Comparison of ENCODE assay signal across 28 mouse cellular contexts in the genomic region with DNA sequence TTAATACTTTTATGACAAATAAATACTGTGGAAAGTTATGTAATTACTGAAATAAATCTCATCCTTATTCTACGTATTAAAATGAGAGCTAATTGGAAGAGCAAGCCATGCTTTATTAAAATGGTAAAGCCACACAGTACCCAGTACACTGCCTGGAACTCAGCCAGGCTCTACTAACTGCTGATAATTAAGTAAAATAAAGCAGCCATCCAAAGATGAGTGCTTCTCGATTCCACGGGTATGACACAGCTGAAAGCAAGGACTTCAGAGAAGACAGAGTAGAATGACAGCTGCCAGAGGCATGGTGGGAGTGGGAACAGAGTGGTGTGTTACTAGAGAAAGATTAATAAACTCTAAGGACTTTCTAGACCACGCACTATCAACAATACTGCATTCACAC.
DNase-seq lines count a peak whose midpoint lies in the region; ATAC-seq and TF ChIP-seq lines count a peak whose summit lies in the region.
"Had no signal": no experiment of that assay in that cellular context is flagged by ENCODE, and none has a peak within 500 bp of the region (broad histone marks: within the 10 kb centered on the region; RNA-seq: fewer than 3 reads in every experiment).

No protein-coding gene starts in this region.

- no peak overlapping the region for H3K4me3 ChIP-seq in heart, embryonic 11.5 days (ENCODE audit: low read depth, low read length)
- no peak overlapping the region for H3K4me3 ChIP-seq in midbrain, postnatal 0 days (ENCODE audit: low read depth, low read length)
- H3K4me3 ChIP-seq in midbrain, embryonic 16.5 days (ENCODE audit: low read depth, low read length), result no peak overlapping the region
- H3K4me3 ChIP-seq: embryonic facial prominence, embryonic 10.5 days; embryonic facial prominence, embryonic 13.5 days; erythroblast, embryonic 14.5 days; forebrain, embryonic 15.5 days; gastrocnemius, adult 2 months; heart, embryonic 13.5 days had no signal

- H3K4me2 ChIP-seq in heart, embryonic 11.5 days, result no peak overlapping the region
- no peak overlapping the region for H3K4me2 ChIP-seq in midbrain, postnatal 0 days (ENCODE audit: low read depth, low read length, poor library complexity, severe bottlenecking)
- no peak overlapping the region for H3K4me2 ChIP-seq in midbrain, embryonic 16.5 days (ENCODE audit: low read length)
- H3K4me2 ChIP-seq: embryonic facial prominence, embryonic 13.5 days; forebrain, embryonic 15.5 days; heart, embryonic 13.5 days; hindbrain, embryonic 14.5 days had no signal

- TF ChIP-seq CTCF in midbrain, postnatal 0 days (IDR thresholded peaks at IDR 0.05), result no peak
- TF ChIP-seq CTCF in brain, embryonic 14.5 days (IDR thresholded peaks at IDR 0.05; ENCODE audit: borderline replicate concordance, extremely low read depth, insufficient read depth, insufficient read length), result no peak

- H3K9ac ChIP-seq in heart, embryonic 11.5 days (ENCODE audit: low read depth, low read length), result no peak overlapping the region
- no peak overlapping the region for H3K9ac ChIP-seq in midbrain, postnatal 0 days (replicated peaks; ENCODE audit: low read length, poor library complexity, severe bottlenecking)
- H3K9ac ChIP-seq in midbrain, embryonic 16.5 days (ENCODE audit: low read depth, low read length), result no peak overlapping the region
- H3K9ac ChIP-seq: embryonic facial prominence, embryonic 13.5 days; forebrain, embryonic 15.5 days; heart, embryonic 13.5 days; hindbrain, embryonic 14.5 days had no signal

- peak; percentile 57 for DNase-seq in heart, adult 11 months
- DNase-seq in midbrain, postnatal 0 days (ENCODE audit: low spot score), result peak; percentile 34
- peak; percentile 13 for DNase-seq in Muller cell, postnatal 12 days (ENCODE audit: inconsistent ontology term)
- DNase-seq in brain, embryonic 14.5 days (ENCODE audit: low read depth), result peak; percentile 67
- DNase-seq: adrenal gland, postnatal 10 days; adrenal gland, postnatal 36 days; cerebellum, adult 11-12 months; cerebellum, adult 8-10 months; cerebellum, postnatal 36 days; embryo, embryonic 11 days; gastrocnemius, adult 2 months; gastrocnemius, postnatal 14 days; heart, adult 18-20 months; heart, postnatal 14 days; heart, postnatal 4 days had no signal

- H3K4me1 ChIP-seq in heart, embryonic 11.5 days (ENCODE audit: control insufficient read depth, insufficient read depth, low read length), result no peaks in the 10 kb centered on the region
- H3K4me1 ChIP-seq in midbrain, postnatal 0 days (ENCODE audit: insufficient read depth, low read length), result no peaks in the 10 kb centered on the region
- no peaks in the 10 kb centered on the region for H3K4me1 ChIP-seq in midbrain, embryonic 16.5 days (ENCODE audit: control insufficient read depth, insufficient read depth, low read length)
- H3K4me1 ChIP-seq: embryonic facial prominence, embryonic 10.5 days; embryonic facial prominence, embryonic 13.5 days; forebrain, embryonic 15.5 days; heart, embryonic 13.5 days had no signal

- no peaks in the 10 kb centered on the region for H3K27me3 ChIP-seq in heart, embryonic 11.5 days (ENCODE audit: control insufficient read depth, insufficient read depth, low read length)
- H3K27me3 ChIP-seq in midbrain, postnatal 0 days (ENCODE audit: insufficient read depth, low read length), result no peaks in the 10 kb centered on the region
- no peaks in the 10 kb centered on the region for H3K27me3 ChIP-seq in midbrain, embryonic 16.5 days (ENCODE audit: control insufficient read depth, insufficient read depth, low read depth, low read length)
- H3K27me3 ChIP-seq: embryonic facial prominence, embryonic 13.5 days; forebrain, embryonic 15.5 days; heart, embryonic 13.5 days; Patski had no signal

- TF ChIP-seq POLR2A in brain, embryonic 14.5 days (IDR thresholded peaks at IDR 0.05; ENCODE audit: borderline replicate concordance, extremely low read depth, insufficient read depth, insufficient read length, poor library complexity, severe bottlenecking), result no peak

- no peak overlapping the region for H3K27ac ChIP-seq in heart, embryonic 11.5 days (ENCODE audit: low read depth, low read length)
- H3K27ac ChIP-seq in midbrain, postnatal 0 days (ENCODE audit: low read depth, low read length), result no peak overlapping the region
- H3K27ac ChIP-seq in midbrain, embryonic 16.5 days (ENCODE audit: low read length), result no peak overlapping the region
- H3K27ac ChIP-seq: embryonic facial prominence, embryonic 10.5 days; embryonic facial prominence, embryonic 13.5 days; forebrain, embryonic 15.5 days; gastrocnemius, adult 2 months; heart, embryonic 13.5 days; hindbrain, embryonic 14.5 days; hindbrain, postnatal 0 days had no signal

- no peaks in the 10 kb centered on the region for H3K36me3 ChIP-seq in heart, embryonic 11.5 days (ENCODE audit: control insufficient read depth, insufficient read depth, low read length)
- H3K36me3 ChIP-seq in midbrain, postnatal 0 days (ENCODE audit: insufficient read depth, low read length), result no peaks in the 10 kb centered on the region
- no peaks in the 10 kb centered on the region for H3K36me3 ChIP-seq in midbrain, embryonic 16.5 days (ENCODE audit: control insufficient read depth, insufficient read depth, low read length)
- H3K36me3 ChIP-seq: embryonic facial prominence, embryonic 10.5 days; embryonic facial prominence, embryonic 13.5 days; forebrain, embryonic 15.5 days; heart, embryonic 13.5 days had no signal

- ATAC-seq in heart, embryonic 11.5 days (replicated peaks; ENCODE audit: insufficient number of reproducible peaks, low FRiP score, low TSS enrichment), result no peak
- ATAC-seq in midbrain, postnatal 0 days (ENCODE audit: low FRiP score), result no peak
- no peak for ATAC-seq in midbrain, embryonic 16.5 days
- ATAC-seq in inflammation-experienced regulatory T-cells, adult 6 months, result no peak
- ATAC-seq: CD4-positive, CD25-positive, alpha-beta regulatory T cell, adult 4 months; forebrain, embryonic 15.5 days; hindbrain, postnatal 0 days; intestine, postnatal 0 days; Patski had no signal

- H3K9me3 ChIP-seq in heart, embryonic 11.5 days (replicated peaks; ENCODE audit: control insufficient read depth, low read length), result no peaks in the 10 kb centered on the region
- H3K9me3 ChIP-seq in midbrain, postnatal 0 days (ENCODE audit: low read length), result no peaks in the 10 kb centered on the region
- no peaks in the 10 kb centered on the region for H3K9me3 ChIP-seq in midbrain, embryonic 16.5 days (replicated peaks; ENCODE audit: control insufficient read depth, low read length, poor library complexity, severe bottlenecking)
- H3K9me3 ChIP-seq: embryonic facial prominence, embryonic 10.5 days; embryonic facial prominence, embryonic 13.5 days; forebrain, embryonic 15.5 days; heart, embryonic 13.5 days had no signal

- WGBS in heart, embryonic 11.5 days (ENCODE audit: insufficient replicate concordance), result 76% methylated on average over 4 of the region's 4 CpGs
- 82% methylated on average over 4 of the region's 4 CpGs for WGBS in midbrain, postnatal 0 days
- 67% methylated on average over 4 of the region's 4 CpGs for WGBS in midbrain, embryonic 16.5 days

Comparison
In these comparisons a context has a peak if more than half of its experiments do, and no peak if none do; other contexts are left out.
1. DNase-seq: peak in every context shown above with its lines; median percentile 67 in brain, embryonic 14.5 days; 57 in heart, adult 11 months; 34 in midbrain, postnatal 0 days; 13 in Muller cell, postnatal 12 days.